Mouse (Mus musculus): ENCODE data around the gene Gm10322.
A peak's percentile ranks its signal among the peaks of the same experiment; 100 is the strongest.

Gene Gm10322

GRCm38 (mm10) chr10:59602043-59602442 is 13.8 kb upstream of the Gm10322 start:
- no peak for DNase-seq (ENCODE audit: low read depth)

- DNase-seq (ENCODE audit: low read depth): no peak
Measured at GRCm38 (mm10) chr10:59602891-59603290, 13.0 kb upstream of the Gm10322 start.

- no peak for DNase-seq (ENCODE audit: low read depth)
Measured at GRCm38 (mm10) chr10:59603843-59604242, 12.0 kb upstream of the Gm10322 start.

- no peak for DNase-seq (ENCODE audit: low read depth)
Measured at GRCm38 (mm10) chr10:59604879-59605464, 10.9 kb upstream of the Gm10322 start.

GRCm38 (mm10) chr10:59613276-59613675 is 2.6 kb upstream of the Gm10322 start:
- no peak for DNase-seq (ENCODE audit: low read depth)

GRCm38 (mm10) chr10:59614141-59614540 is 1.7 kb upstream of the Gm10322 start:
- no peak for DNase-seq (ENCODE audit: low read depth)

- DNase-seq (ENCODE audit: low read depth): no peak
Measured at GRCm38 (mm10) chr10:59615411-59615810, 452 bp upstream of the Gm10322 start.

- peak; percentile 80 for DNase-seq (ENCODE audit: low read depth)
Measured at GRCm38 (mm10) chr10:59616522-59616921, 659 bp downstream of the Gm10322 start, which contains the start of gene Mcu. Gene Mcu (minus strand): TSS chr10:59616692.

GRCm38 (mm10) chr10:59617776-59618175 is 1.9 kb downstream of the Gm10322 start:
- DNase-seq (ENCODE audit: low read depth): no peak

GRCm38 (mm10) chr10:59621355-59621754 is 5.5 kb downstream of the Gm10322 start:
- DNase-seq (ENCODE audit: low read depth): no peak

GRCm38 (mm10) chr10:59623496-59623895 is 7.6 kb downstream of the Gm10322 start:
- DNase-seq (ENCODE audit: low read depth): no peak

GRCm38 (mm10) chr10:59628641-59629505 is 13.0 kb downstream of the Gm10322 start:
- DNase-seq (ENCODE audit: low read depth): no peak

GRCm38 (mm10) chr10:59629506-59629782 is 13.6 kb downstream of the Gm10322 start:
- DNase-seq (ENCODE audit: low read depth): no peak

- no peak for DNase-seq (ENCODE audit: low read depth)
Measured at GRCm38 (mm10) chr10:59636048-59636447, 20.2 kb downstream of the Gm10322 start.

- DNase-seq (ENCODE audit: low read depth): no peak
Measured at GRCm38 (mm10) chr10:59636751-59637533, 21.1 kb downstream of the Gm10322 start.

- no peak for DNase-seq (ENCODE audit: low read depth)
Measured at GRCm38 (mm10) chr10:59637596-59638124, 21.8 kb downstream of the Gm10322 start.

- no peak for DNase-seq (ENCODE audit: low read depth)
Measured at GRCm38 (mm10) chr10:59638576-59638975, 22.7 kb downstream of the Gm10322 start.

GRCm38 (mm10) chr10:59642659-59643377 is 27.0 kb downstream of the Gm10322 start:
- no peak for DNase-seq (ENCODE audit: low read depth)

GRCm38 (mm10) chr10:59643645-59644044 is 27.8 kb downstream of the Gm10322 start:
- no peak for DNase-seq (ENCODE audit: low read depth)

GRCm38 (mm10) chr10:59644710-59645109 is 28.8 kb downstream of the Gm10322 start:
- DNase-seq (ENCODE audit: low read depth): no peak

- DNase-seq (ENCODE audit: low read depth): peak; percentile 22
Measured at GRCm38 (mm10) chr10:59645153-59645552, 29.3 kb downstream of the Gm10322 start.

GRCm38 (mm10) chr10:59646821-59647378 is 31.0 kb downstream of the Gm10322 start:
- DNase-seq (ENCODE audit: low read depth): no peak
